Mouse (Mus musculus) cerebellum, adult 11 months (tissue): Measurements from ENCODE around the gene Mpig6b.
A peak's percentile ranks its signal among the peaks of the same experiment; 100 is the strongest.

Experiments
- DNase-seq: peaks from one replicate; pipeline ENCODE4 v3.0.0; 2022

Mpig6b gene

GRCm38 (mm10) chr17:35066084-35066483 lies at the start of gene Mpig6b:
Gene Mpig6b, minus strand, starts transcription at chr17:35066184.
- no peak for DNase-seq

GRCm38 (mm10) chr17:35115046-35116019 lies 49.3 kb upstream of the Mpig6b start, which contains the start of gene Ly6g5b:
Gene Ly6g5b, minus strand, starts transcription at chr17:35115428.
- peak; percentile 29 for DNase-seq

GRCm38 (mm10) chr17:35111774-35112173 lies 45.8 kb upstream of the Mpig6b start:
- no peak for DNase-seq

GRCm38 (mm10) chr17:35108097-35108496 lies 42.1 kb upstream of the Mpig6b start, which contains the start of gene Ly6g5c:
Gene Ly6g5c, plus strand, starts transcription at chr17:35108279.
- peak; percentile 62 for DNase-seq

GRCm38 (mm10) chr17:35106522-35106921 lies 40.5 kb upstream of the Mpig6b start:
- no peak for DNase-seq

GRCm38 (mm10) chr17:35105740-35106389 lies 39.9 kb upstream of the Mpig6b start:
- DNase-seq, result peak; percentile 63

GRCm38 (mm10) chr17:35104754-35105153 lies 38.8 kb upstream of the Mpig6b start:
- DNase-seq, result no peak

- no peak for DNase-seq
Measured at GRCm38 (mm10) chr17:35104079-35104478, 38.1 kb upstream of the Mpig6b start.

GRCm38 (mm10) chr17:35103221-35103690 lies 37.3 kb upstream of the Mpig6b start:
- no peak for DNase-seq

- DNase-seq, result no peak
Measured at GRCm38 (mm10) chr17:35102299-35102698, 36.3 kb upstream of the Mpig6b start.

GRCm38 (mm10) chr17:35101161-35101560 lies 35.2 kb upstream of the Mpig6b start:
- DNase-seq, result no peak

GRCm38 (mm10) chr17:35100196-35100765 lies 34.3 kb upstream of the Mpig6b start:
- no peak for DNase-seq

GRCm38 (mm10) chr17:35097164-35097655 lies 31.2 kb upstream of the Mpig6b start:
- peak; percentile 65 for DNase-seq

- no peak for DNase-seq
Measured at GRCm38 (mm10) chr17:35096597-35096996, 30.6 kb upstream of the Mpig6b start.

- DNase-seq, result no peak
Measured at GRCm38 (mm10) chr17:35094475-35095365, 28.7 kb upstream of the Mpig6b start.

- DNase-seq, result no peak
Measured at GRCm38 (mm10) chr17:35092403-35093198, 26.6 kb upstream of the Mpig6b start.

- DNase-seq, result peak; percentile 86
Measured at GRCm38 (mm10) chr17:35090166-35090932, 24.4 kb upstream of the Mpig6b start.

- DNase-seq, result peak; percentile 94
Measured at GRCm38 (mm10) chr17:35088825-35089644, 23.1 kb upstream of the Mpig6b start, which contains the start of gene Abhd16a. Gene Abhd16a, plus strand, starts transcription at chr17:35089263.

- no peak for DNase-seq
Measured at GRCm38 (mm10) chr17:35088151-35088550, 22.2 kb upstream of the Mpig6b start.
